Mouse (Mus musculus) heart, embryonic 13.5 days (tissue): ENCODE results near the gene Pdik1l. TPM values are rescaled to one million over a fixed set of nuclear protein-coding genes. Genes with fewer than 3 reads are reported as not detected.
A peak's percentile ranks its signal among the peaks of the same experiment; 100 is the strongest.

Source experiments
- ATAC-seq: fragments of 200-750 bp; cut with Nextera tagmentation; 2 replicates; pipeline ENCODE4 v1.8.0; 2017; ENCODE audit warnings: moderate TSS enrichment; ENCODE audit not compliant: insufficient number of reproducible peaks, low FRiP score, low TSS enrichment; ENCODE audit errors: extremely low read depth
- H3K27ac ChIP-seq: fragments of 300-500 bp; sonication (generic); replicated peaks from 2 replicates; pipeline ENCODE4 v1.5.1; 2015; ENCODE audit warnings: moderate library complexity, mild to moderate bottlenecking, inconsistent platforms
- H3K27me3 ChIP-seq: fragments of 300-500 bp; sonication (generic); replicated peaks from 2 replicates; pipeline ENCODE4 v1.6.1; 2015; ENCODE audit warnings: mild to moderate bottlenecking, inconsistent platforms
- H3K36me3 ChIP-seq: fragments of 300-500 bp; sonication (generic); 2 replicates; pipeline ENCODE4 v1.6.1; 2015; ENCODE audit warnings: mild to moderate bottlenecking, inconsistent platforms
- H3K4me1 ChIP-seq: fragments of 300-500 bp; sonication (generic); 2 replicates; pipeline ENCODE4 v1.6.1; 2015; ENCODE audit warnings: inconsistent platforms
- H3K4me2 ChIP-seq: fragments of 300-500 bp; sonication (generic); 2 replicates; pipeline ENCODE4 v1.6.1; 2015; ENCODE audit warnings: inconsistent platforms, mild to moderate bottlenecking, moderate library complexity
- H3K4me3 ChIP-seq: fragments of 300-500 bp; sonication (generic); 2 replicates; pipeline ENCODE4 v1.5.1; 2015; ENCODE audit warnings: moderate library complexity, mild to moderate bottlenecking, inconsistent platforms
- H3K9ac ChIP-seq: fragments of 300-500 bp; sonication (generic); 2 replicates; pipeline ENCODE4 v1.6.1; 2015; ENCODE audit warnings: inconsistent platforms, mild to moderate bottlenecking, moderate library complexity
- H3K9me3 ChIP-seq: fragments of 300-500 bp; sonication (generic); 2 replicates; pipeline ENCODE4 v1.6.1; 2016; ENCODE audit warnings: inconsistent platforms
- WGBS: fragments of 180-500 bp; shearing (Covaris S2); methylation state at CpG from one replicate; pipeline ENCODE4 v1.1.7; 2015; ENCODE audit warnings: mixed read lengths; 5-methylcytosine and 5-hydroxymethylcytosine counted together
- polyA plus RNA-seq: library from polyadenylated mRNA; unstranded; fragments of >200 nt; fragmentation: Nextera tagmentation; extraction: Ambion mirVana; gene quantifications from 2 replicates; pipeline ENCODE4 v1.2.1, GENCODE M21; 2015

Pdik1l gene
- polyA plus RNA-seq, result 13.4 and 13.5 TPM in 2 replicates

GRCm38 (mm10) chr4:134287575-134288025 lies at the start of gene Pdik1l:
Gene Pdik1l, minus strand, starts transcription at chr4:134287895.
- Histone ChIP-seq H3K4me1 (peaks cover 39% of the 10 kb centered on the region), H3K4me3 (peak within 1 kb of the TSS; percentile 99), H3K9ac (peak within 1 kb of the TSS; percentile 99), H3K4me2 (peak within 1 kb of the TSS; percentile 97), H3K27me3 (no peaks in the 10 kb centered on the region), H3K9me3 (no peaks in the 10 kb centered on the region), H3K27ac (peak within 1 kb of the TSS; percentile 100), H3K36me3 (peaks cover 23% of the 10 kb centered on the region)
- WGBS, result 1% methylated on average over 43 of the region's 43 CpGs
- ATAC-seq, result peak; percentile 58

DNA sequence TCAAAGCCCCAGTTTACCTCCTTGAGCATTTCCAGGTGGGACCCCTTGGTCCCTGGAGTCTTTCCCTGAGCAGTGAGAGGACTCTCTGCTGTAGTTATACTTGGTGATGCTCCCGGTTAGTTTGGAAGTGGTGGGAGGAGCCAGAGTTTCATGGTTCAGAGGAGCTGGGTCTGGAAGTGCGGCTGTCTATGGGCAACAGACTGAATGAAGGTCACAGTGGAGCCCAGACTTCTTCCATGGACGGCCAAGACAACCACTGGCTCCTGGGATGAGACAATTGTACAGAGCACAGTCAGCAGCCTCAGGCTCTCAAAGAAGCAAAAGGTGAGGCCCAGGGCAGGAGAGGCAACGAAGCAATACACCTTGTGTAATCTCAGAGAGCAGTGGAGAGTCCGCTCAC lies 42.6 kb upstream of the Pdik1l start:
- Histone ChIP-seq H3K4me3 (no peak overlapping the region), H3K9me3 (no peaks in the 10 kb centered on the region), H3K4me2 (no peak overlapping the region), H3K36me3 (peaks cover 41% of the 10 kb centered on the region), H3K27ac (0 out of 2 replicates have a peak overlapping the region, but pooled peaks have one; percentile 45), H3K27me3 (no peaks in the 10 kb centered on the region), H3K9ac (no peak overlapping the region), H3K4me1 (peaks cover 26% of the 10 kb centered on the region)
- no peak for ATAC-seq
- 57% methylated on average over 5 of the region's 5 CpGs for whole genome bisulfite sequencing

GRCm38 (mm10) chr4:134328832-134329231 lies 41.1 kb upstream of the Pdik1l start:
- WGBS, result 73% methylated on average over 8 of the region's 8 CpGs
- Histone ChIP-seq H3K4me2 (no peak overlapping the region), H3K4me3 (no peak overlapping the region), H3K27ac (no peak overlapping the region), H3K4me1 (peaks cover 26% of the 10 kb centered on the region), H3K36me3 (peaks cover 56% of the 10 kb centered on the region), H3K27me3 (no peaks in the 10 kb centered on the region), H3K9ac (no peak overlapping the region), H3K9me3 (no peaks in the 10 kb centered on the region)
- no peak for ATAC-seq

DNA sequence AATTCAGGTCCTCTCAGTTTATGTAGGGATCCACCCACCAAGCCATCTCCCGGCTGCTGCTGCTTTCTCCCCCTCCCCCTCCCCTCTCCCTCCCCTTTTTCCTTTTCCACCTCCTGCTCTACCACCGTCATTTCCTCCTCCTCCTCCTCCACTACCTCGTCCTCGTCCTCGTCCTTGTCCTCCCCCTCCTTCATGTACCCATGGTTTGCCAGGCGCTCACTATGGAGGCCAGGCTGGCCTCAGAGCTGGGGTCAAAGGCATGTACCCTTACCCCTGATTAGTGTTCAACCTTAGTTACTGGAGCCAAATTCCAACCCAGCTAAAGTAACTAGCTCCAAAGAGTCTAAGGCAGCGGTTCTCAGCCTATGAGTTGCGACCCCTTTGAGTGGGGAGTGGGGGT lies 40.5 kb upstream of the Pdik1l start:
- ATAC-seq, result no peak
- H3K9ac ChIP-seq, result no peak overlapping the region
- peaks cover 61% of the 10 kb centered on the region for H3K36me3 ChIP-seq
- no peaks in the 10 kb centered on the region for H3K27me3 ChIP-seq
- peaks cover 26% of the 10 kb centered on the region for H3K4me1 ChIP-seq
- no peaks in the 10 kb centered on the region for H3K9me3 ChIP-seq
- H3K4me3 ChIP-seq, result no peak overlapping the region
- no peak overlapping the region for H3K27ac ChIP-seq
- no peak overlapping the region for H3K4me2 ChIP-seq
- 47% methylated on average over 8 of the region's 8 CpGs for WGBS

DNA sequence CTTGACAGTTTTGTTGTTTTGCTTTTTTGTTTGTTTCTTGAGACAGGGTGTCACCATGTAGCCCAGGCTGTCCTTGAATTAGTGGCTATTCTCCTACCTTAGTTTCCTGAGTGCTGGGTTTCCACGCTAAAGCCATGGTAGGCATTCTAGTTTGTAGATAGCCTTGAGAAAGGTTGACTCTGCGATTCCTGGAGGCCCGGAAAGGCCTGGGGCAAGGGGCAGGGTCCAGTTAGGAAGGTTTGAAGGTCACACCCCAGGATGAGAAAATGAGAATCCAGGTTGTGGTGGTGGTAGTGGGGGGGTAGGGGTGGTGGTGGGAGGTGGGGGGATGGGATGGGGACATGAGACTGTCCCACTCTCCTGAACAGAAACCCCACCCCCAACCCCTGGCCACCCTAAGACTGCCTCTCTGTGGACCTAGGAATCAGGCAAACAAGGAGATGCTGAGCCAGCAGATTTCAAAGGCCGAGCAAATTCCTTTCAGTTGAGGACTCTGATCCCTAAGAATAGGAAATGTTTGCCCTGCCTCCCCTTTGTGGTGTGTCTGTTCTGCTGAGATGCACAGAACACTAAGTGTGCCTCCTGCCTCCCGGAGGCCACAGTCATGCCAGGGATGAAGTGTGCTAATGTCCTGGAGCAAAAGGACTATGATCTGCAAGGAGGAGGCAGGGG lies 39.3 kb upstream of the Pdik1l start:
- Histone ChIP-seq H3K4me2 (no peak overlapping the region), H3K27ac (no peak overlapping the region), H3K4me1 (peaks cover 26% of the 10 kb centered on the region), H3K36me3 (peaks cover 73% of the 10 kb centered on the region), H3K4me3 (no peak overlapping the region), H3K9ac (0 out of 2 replicates have a peak overlapping the region, but pooled peaks have one; percentile 29), H3K27me3 (no peaks in the 10 kb centered on the region), H3K9me3 (no peaks in the 10 kb centered on the region)
- no peak for ATAC-seq
- WGBS, result 58% methylated on average over 5 of the region's 5 CpGs

DNA sequence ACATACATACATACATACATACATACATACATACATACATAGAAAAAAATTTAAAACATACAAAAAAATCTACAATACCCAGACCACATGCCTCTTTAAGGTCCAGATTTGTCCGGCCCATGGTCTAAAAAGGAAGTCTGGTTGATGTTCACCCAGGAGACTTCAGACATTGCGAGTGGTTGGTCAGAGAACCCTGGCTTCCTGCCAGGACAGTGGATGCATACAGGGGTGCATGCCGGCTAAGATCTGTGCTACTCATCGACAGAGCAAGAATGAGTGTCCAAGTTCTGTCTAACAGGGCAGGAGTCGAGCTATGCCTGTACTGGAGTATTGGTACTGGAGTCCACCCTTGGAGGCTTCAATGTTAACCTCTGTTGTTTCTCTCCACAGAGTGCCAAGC lies 37.0 kb upstream of the Pdik1l start:
- no peaks in the 10 kb centered on the region for H3K27me3 ChIP-seq
- H3K36me3 ChIP-seq, result peaks cover 91% of the 10 kb centered on the region
- H3K27ac ChIP-seq, result no peak overlapping the region
- no peak overlapping the region for H3K4me3 ChIP-seq
- 36% methylated on average over 5 of the region's 5 CpGs for WGBS
- H3K9ac ChIP-seq, result no peak overlapping the region
- no peak for ATAC-seq
- H3K4me2 ChIP-seq, result no peak overlapping the region
- H3K9me3 ChIP-seq, result no peaks in the 10 kb centered on the region
- peaks cover 26% of the 10 kb centered on the region for H3K4me1 ChIP-seq

DNA sequence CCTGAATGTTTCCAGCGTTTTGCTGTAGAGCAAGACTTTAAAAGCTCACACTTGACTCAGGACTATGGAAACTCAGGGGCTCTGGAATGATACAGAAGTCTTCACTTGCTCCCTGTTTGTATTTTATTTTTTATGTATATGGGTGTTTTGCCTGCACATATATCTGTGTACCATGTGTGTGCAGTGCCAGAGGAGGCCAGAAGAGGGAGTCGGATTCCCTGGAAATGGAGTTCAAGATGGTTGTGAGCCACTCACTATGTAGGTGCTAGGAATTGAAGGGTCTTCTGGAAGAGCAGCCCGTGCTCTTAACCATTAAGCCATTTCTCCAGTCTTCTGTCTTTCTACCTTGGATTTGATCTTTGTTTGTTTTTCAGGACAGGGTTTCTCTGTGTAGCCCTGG lies 33.8 kb upstream of the Pdik1l start:
- no peaks in the 10 kb centered on the region for H3K9me3 ChIP-seq
- H3K4me1 ChIP-seq, result peaks cover 34% of the 10 kb centered on the region
- no peak overlapping the region for H3K9ac ChIP-seq
- no peak overlapping the region for H3K4me2 ChIP-seq
- H3K36me3 ChIP-seq, result peaks cover 92% of the 10 kb centered on the region
- H3K27ac ChIP-seq, result no peak overlapping the region
- WGBS, result 55% methylated on average over 3 of the region's 3 CpGs
- ATAC-seq, result no peak
- H3K4me3 ChIP-seq, result no peak overlapping the region
- no peaks in the 10 kb centered on the region for H3K27me3 ChIP-seq

- 48% methylated on average over 5 of the region's 5 CpGs for WGBS
- Histone ChIP-seq H3K4me1 (peaks cover 36% of the 10 kb centered on the region), H3K9ac (peak overlapping the region; percentile 67), H3K4me3 (no peak overlapping the region), H3K36me3 (peaks cover 73% of the 10 kb centered on the region), H3K4me2 (peak overlapping the region; percentile 74), H3K9me3 (no peaks in the 10 kb centered on the region), H3K27ac (peak overlapping the region; percentile 67), H3K27me3 (no peaks in the 10 kb centered on the region)
- ATAC-seq, result no peak
These were observed 32.0 kb upstream of the Pdik1l start for GRCm38 (mm10) chr4:134319674-134320073.

DNA sequence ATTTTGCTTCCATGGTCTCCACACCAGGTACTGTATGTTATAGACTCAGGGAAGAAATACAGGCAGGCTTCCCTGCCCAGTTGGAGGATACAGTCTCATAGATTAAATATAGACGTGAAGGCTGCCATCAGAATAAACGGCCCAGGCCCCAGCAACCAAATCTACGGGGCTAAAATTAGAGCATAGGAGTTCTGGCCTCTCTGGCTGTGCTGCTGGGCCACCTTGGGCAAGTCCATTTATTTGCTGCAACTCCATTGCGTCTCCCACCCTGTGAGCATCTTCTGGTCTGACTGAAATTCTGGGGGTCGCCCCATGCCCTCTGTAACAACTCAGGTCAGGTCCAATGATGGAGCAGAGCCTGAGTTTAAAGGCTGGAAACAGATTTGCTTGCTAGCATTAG lies 31.4 kb upstream of the Pdik1l start:
- peaks cover 42% of the 10 kb centered on the region for H3K4me1 ChIP-seq
- 46% methylated on average over 5 of the region's 5 CpGs for WGBS
- peak overlapping the region; percentile 67 for H3K27ac ChIP-seq
- no peaks in the 10 kb centered on the region for H3K9me3 ChIP-seq
- peak overlapping the region; percentile 67 for H3K9ac ChIP-seq
- H3K36me3 ChIP-seq, result peaks cover 67% of the 10 kb centered on the region
- no peaks in the 10 kb centered on the region for H3K27me3 ChIP-seq
- ATAC-seq, result no peak
- H3K4me2 ChIP-seq, result peak overlapping the region; percentile 74
- H3K4me3 ChIP-seq, result 0 out of 2 replicates have a peak overlapping the region, but pooled peaks have one; percentile 61

- peaks cover 4% of the 10 kb centered on the region; the same call in 1 of the 2 replicates for H3K9me3 ChIP-seq
- no peaks in the 10 kb centered on the region for H3K27me3 ChIP-seq
- WGBS, result 26% methylated on average over 16 of the region's 16 CpGs
- H3K4me2 ChIP-seq, result peak overlapping the region; percentile 74
- H3K4me1 ChIP-seq, result peaks cover 44% of the 10 kb centered on the region
- H3K4me3 ChIP-seq, result peak overlapping the region; percentile 61
- peaks cover 41% of the 10 kb centered on the region for H3K36me3 ChIP-seq
- no peak for ATAC-seq
- H3K9ac ChIP-seq, result peak overlapping the region; percentile 88
- peak overlapping the region; percentile 99 for H3K27ac ChIP-seq
These were observed 28.7 kb upstream of the Pdik1l start for GRCm38 (mm10) chr4:134316390-134316789.

GRCm38 (mm10) chr4:134315470-134315869 lies 27.8 kb upstream of the Pdik1l start:
- Histone ChIP-seq H3K27ac (peak overlapping the region; percentile 99), H3K4me2 (peak overlapping the region; percentile 74), H3K9ac (peak overlapping the region; percentile 88), H3K4me1 (peaks cover 44% of the 10 kb centered on the region), H3K4me3 (peak overlapping the region; percentile 61), H3K9me3 (peaks cover 4% of the 10 kb centered on the region; the same call in 1 of the 2 replicates), H3K36me3 (peaks cover 34% of the 10 kb centered on the region), H3K27me3 (no peaks in the 10 kb centered on the region)
- 11% methylated on average over 9 of the region's 9 CpGs for WGBS
- ATAC-seq, result peak; percentile 48; the same call in 1 of the 2 replicates

DNA sequence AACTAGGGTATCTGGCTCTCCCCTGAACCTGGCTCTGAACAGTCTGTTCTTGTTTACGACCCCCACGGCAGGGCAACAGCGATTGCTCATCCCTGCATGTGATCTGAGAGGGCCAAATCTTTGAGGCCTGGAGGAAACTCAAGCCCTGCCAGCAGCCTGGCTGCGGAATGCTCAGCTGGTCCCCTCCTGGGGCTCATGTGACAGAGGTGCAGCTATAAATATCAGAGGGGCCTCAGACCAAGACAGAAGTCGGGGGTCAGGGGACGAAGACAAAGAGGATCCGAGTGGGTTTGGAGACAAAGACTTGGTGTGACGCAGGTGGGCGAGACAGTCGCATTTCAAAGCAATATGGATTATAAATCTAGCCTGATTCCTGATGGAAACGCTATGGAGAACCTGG lies 27.2 kb upstream of the Pdik1l start, which contains the start of gene Trim63:
Gene Trim63, plus strand, starts transcription at position 245 of the 400 bp plus-strand sequence.
- no peaks in the 10 kb centered on the region for H3K27me3 ChIP-seq
- peak within 1 kb of the TSS; percentile 74 for H3K4me2 ChIP-seq
- peak within 1 kb of the TSS; percentile 99 for H3K27ac ChIP-seq
- ATAC-seq, result no peak; the same call in 1 of the 2 replicates
- H3K4me1 ChIP-seq, result peaks cover 41% of the 10 kb centered on the region
- peaks cover 4% of the 10 kb centered on the region; the same call in 1 of the 2 replicates for H3K9me3 ChIP-seq
- peak within 1 kb of the TSS; percentile 88 for H3K9ac ChIP-seq
- peak within 1 kb of the TSS; percentile 61 for H3K4me3 ChIP-seq
- WGBS, result 13% methylated on average over 11 of the region's 11 CpGs
- H3K36me3 ChIP-seq, result peaks cover 31% of the 10 kb centered on the region
